Mouse (Mus musculus) c-Kit-positive CD71-negative TER-119-negative erythroid progenitor cells, embryonic 14.5 days (primary cell): ENCODE data around the gene Il15ra.

Source experiments
- DNase-seq: peaks from one replicate; pipeline ENCODE4 v3.0.0-alpha.2; 2013; ENCODE audit warnings: low read depth

Il15ra gene

DNA sequence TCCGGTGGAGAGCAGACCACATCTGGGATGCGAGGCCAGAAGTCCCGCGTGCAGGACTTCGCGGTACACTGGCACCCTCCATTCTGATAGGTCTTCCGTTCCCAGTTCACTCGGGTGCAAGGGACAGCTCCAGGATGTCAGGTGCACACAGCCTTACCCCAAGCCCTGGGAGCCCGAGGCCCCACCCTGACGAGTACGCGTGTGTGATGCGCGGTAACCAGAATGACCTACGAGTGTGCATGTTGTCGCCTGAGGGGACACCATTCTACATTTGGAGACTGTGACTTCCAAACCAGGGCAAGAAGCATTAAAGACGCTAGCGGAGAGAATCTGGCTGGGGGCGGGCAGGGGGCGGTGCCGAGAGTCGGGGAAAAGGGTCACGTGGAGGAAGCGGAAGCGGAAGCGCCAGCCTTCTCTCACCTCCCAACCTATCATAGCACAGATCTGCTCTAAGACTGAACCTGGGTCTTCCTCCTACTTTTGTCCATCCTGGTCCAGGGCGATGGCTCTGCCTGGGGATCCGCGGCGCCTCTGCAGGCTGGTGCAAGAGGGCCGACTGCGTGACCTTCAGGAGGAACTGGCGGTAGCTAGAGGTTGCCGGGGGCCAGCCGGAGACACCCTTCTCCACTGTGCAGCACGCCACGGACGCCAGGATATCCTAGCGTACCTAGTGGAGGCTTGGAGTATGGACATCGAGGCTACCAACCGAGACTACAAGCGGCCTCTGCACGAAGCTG, 73.2 kb downstream of the Il15ra start:
- peak; percentile 89 for DNase-seq
